Mouse (Mus musculus): ENCODE data around the gene D2hgdh. TPM values are rescaled to one million over a fixed set of nuclear protein-coding genes. Genes with fewer than 3 reads are reported as not detected.

Gene D2hgdh
- 49.4 and 55.2 TPM in 2 replicates for polyA plus RNA-seq (2012; rRNA removed)

GRCm38 (mm10) chr1:93824609-93825008, at the start of gene D2hgdh:
D2hgdh (plus strand) TSS chr1:93824909.

GRCm38 (mm10) chr1:93801741-93802238, 22.9 kb upstream of the D2hgdh start, which contains the start of gene Dtymk:
Dtymk (minus strand) TSS chr1:93801934.

GRCm38 (mm10) chr1:93803556-93804507, 20.9 kb upstream of the D2hgdh start, which contains the start of gene Ing5:
Ing5 (plus strand) TSS chr1:93803965.

GRCm38 (mm10) chr1:93861048-93861447, 36.3 kb downstream of the D2hgdh start, which contains the start of gene Gal3st2:
Gal3st2 (plus strand) TSS chr1:93861306.

Other genes with a start within 250 kb of the D2hgdh start
- gene Stk25, start 166.2 kb upstream of the D2hgdh start, polyA plus RNA-seq (2012; rRNA removed), result 136 and 207 TPM in 2 replicates
- 256 and 330 TPM in 2 replicates for gene Bok, start 139.2 kb upstream of the D2hgdh start, polyA plus RNA-seq (2012; rRNA removed)
- 59.2 and 61.0 TPM in 2 replicates for gene Atg4b, start 73.4 kb upstream of the D2hgdh start, polyA plus RNA-seq (2012; rRNA removed)
- gene Thap4, start 70.0 kb upstream of the D2hgdh start, polyA plus RNA-seq (2012; rRNA removed), result 45.3 and 48.7 TPM in 2 replicates
- gene Dtymk, start 23.0 kb upstream of the D2hgdh start, polyA plus RNA-seq (2012; rRNA removed), result 70.0 and 83.6 TPM in 2 replicates
- gene Ing5, start 20.9 kb upstream of the D2hgdh start, polyA plus RNA-seq (2012; rRNA removed), result 10.1 and 12.1 TPM in 2 replicates
- gene Gal3st2, start 36.4 kb downstream of the D2hgdh start, polyA plus RNA-seq (2012; rRNA removed), result 0.30 and 0.33 TPM in 2 replicates
- gene Gal3st2b, start 93.4 kb downstream of the D2hgdh start, polyA plus RNA-seq (2012; rRNA removed), result 0.64 and 0.73 TPM in 2 replicates
- gene Gal3st2c, start 165.6 kb downstream of the D2hgdh start, polyA plus RNA-seq (2012; rRNA removed), result 0.17 and 0.20 TPM in 2 replicates
- gene Neu4, start 195.5 kb downstream of the D2hgdh start, polyA plus RNA-seq (2012; rRNA removed), result 0.10 TPM in 1 of 2 replicates, not detected in the other
- 7.9 and 8.3 TPM in 2 replicates for gene Pdcd1, start 227.6 kb downstream of the D2hgdh start, polyA plus RNA-seq (2012; rRNA removed)